Mouse (Mus musculus) CH12.LX (cell line): Measurements from ENCODE around the gene Tcf7l1.
A peak's percentile ranks its signal among the peaks of the same experiment; 100 is the strongest.

Source experiments
- CHD2 ChIP-seq: IDR thresholded peaks from 2 replicates; pipeline ENCODE4 v1.6.1; 2011; ENCODE audit warnings: low read length, improper control_type of control experiment
- CTCF ChIP-seq, 2 experiments: IDR thresholded peaks in 1 of 2; conservative IDR thresholded peaks in 1 of 2; 2 replicates each; pipeline ENCODE4 v1.5.1; 2011 to 2012; ENCODE audit warnings: low read depth in 2 of 2, low read length in 2 of 2, improper control_type of control experiment in 1 of 2, inconsistent platforms in 1 of 2, mild to moderate bottlenecking in 1 of 2, moderate library complexity in 1 of 2
- ETS1 ChIP-seq: conservative IDR thresholded peaks from 2 replicates; pipeline ENCODE4 v1.6.1; 2012; ENCODE audit warnings: low read depth, mild to moderate bottlenecking, inconsistent platforms, low read length, improper control_type of control experiment, moderate library complexity
- GABPA ChIP-seq: IDR thresholded peaks from 2 replicates; pipeline ENCODE4 v1.6.1; 2012; ENCODE audit warnings: low read depth, low read length, improper control_type of control experiment, inconsistent platforms; ENCODE audit not compliant: insufficient replicate concordance
- MAX ChIP-seq: IDR thresholded peaks from 2 replicates; pipeline ENCODE4 v1.6.1; 2011; ENCODE audit warnings: low read length, improper control_type of control experiment
- MEF2A ChIP-seq: IDR thresholded peaks from 2 replicates; pipeline ENCODE4 v1.6.1; 2014; ENCODE audit warnings: low read depth, mild to moderate bottlenecking, inconsistent platforms, low read length, improper control_type of control experiment, borderline replicate concordance
- NRF1 ChIP-seq: IDR thresholded peaks from 2 replicates; pipeline ENCODE4 v1.6.1; 2014; ENCODE audit warnings: low read depth, mild to moderate bottlenecking, inconsistent platforms, low read length, improper control_type of control experiment, moderate library complexity
- RAD21 ChIP-seq: IDR thresholded peaks from 2 replicates; pipeline ENCODE4 v1.6.1; 2011; ENCODE audit warnings: low read depth, mild to moderate bottlenecking, low read length, improper control_type of control experiment, moderate library complexity
- USF1 ChIP-seq: IDR thresholded peaks from 2 replicates; pipeline ENCODE4 v1.6.1; 2014; ENCODE audit warnings: low read depth, mild to moderate bottlenecking, inconsistent platforms, low read length, improper control_type of control experiment

DNA sequence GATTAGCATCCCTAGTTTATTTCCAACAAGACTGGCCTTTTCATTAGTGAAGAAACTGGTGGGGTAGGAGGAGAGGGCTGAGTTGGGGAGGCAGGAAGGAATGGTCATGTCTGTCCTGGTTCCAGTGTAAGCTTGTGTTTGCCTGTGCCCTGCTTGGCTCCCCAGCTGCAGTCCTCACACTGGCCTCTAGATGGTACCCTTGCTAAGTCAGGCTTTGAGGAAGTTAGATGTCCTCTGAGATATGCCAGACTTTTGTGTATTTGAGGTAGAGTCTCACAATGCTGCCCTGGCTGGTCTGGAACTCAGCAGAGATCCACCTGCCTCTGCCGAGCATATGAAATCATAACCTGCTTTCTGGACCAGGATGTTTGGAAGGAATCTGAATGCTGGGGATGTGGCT lies 187.3 kb downstream of the Tcf7l1 start:
- TF ChIP-seq MEF2A, result no peak
- no peak for TF ChIP-seq ETS1
- TF ChIP-seq CTCF (conservative IDR thresholded peaks at IDR 0.05 in 1 of 2, IDR thresholded peaks at IDR 0.05 in 1 of 2; ENCODE audit: low read depth in 2 of 2, low read length in 2 of 2), result peak; percentile 78 to 93
- TF ChIP-seq RAD21, result peak; percentile 64
- no peak for TF ChIP-seq MAX
- TF ChIP-seq GABPA, result no peak
- TF ChIP-seq USF1, result no peak
- TF ChIP-seq CHD2, result no peak
- TF ChIP-seq NRF1, result no peak
